In the genomic region with DNA sequence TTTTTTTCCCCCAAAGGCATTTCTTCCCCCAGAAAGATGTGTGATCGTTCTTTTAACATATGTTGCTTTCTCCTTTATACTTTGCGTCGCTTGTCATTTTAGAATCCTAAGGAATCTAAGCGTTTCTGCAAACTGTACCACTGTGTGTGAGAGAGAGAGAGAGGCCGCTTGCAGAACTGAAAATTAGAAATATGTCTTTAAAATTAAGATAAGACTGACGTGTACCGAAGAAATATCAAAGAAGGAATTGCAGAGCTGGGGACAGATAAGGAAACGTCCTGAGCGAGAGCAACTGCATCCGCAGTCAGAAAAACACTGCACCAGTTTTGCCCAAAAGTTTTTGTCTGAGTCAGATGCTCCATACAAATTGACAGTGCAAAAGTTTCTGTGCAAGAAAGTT, we compare ENCODE assay signal across 10 mouse cellular contexts. TPM values are rescaled to one million over a fixed set of nuclear protein-coding genes. Genes with fewer than 3 reads are reported as not detected.
DNase-seq lines count a peak whose midpoint lies in the region; ATAC-seq and TF ChIP-seq lines count a peak whose summit lies in the region.
"Had no signal": no experiment of that assay in that cellular context is flagged by ENCODE, and none has a peak within 500 bp of the region (broad histone marks: within the 10 kb centered on the region; RNA-seq: fewer than 3 reads in every experiment).

No protein-coding gene starts in this region.

- H3K4me3 ChIP-seq in heart, embryonic 16.5 days (ENCODE audit: low read length): no peak overlapping the region
- peak overlapping the region; percentile 99 for H3K4me3 ChIP-seq in E14TG2a.4 (replicated peaks; ENCODE audit: low read length)
- H3K4me3 ChIP-seq in cortical plate, adult 2 months (ENCODE audit: insufficient read depth, low read length): no peak overlapping the region
- peak overlapping the region; percentile 90 for H3K4me3 ChIP-seq in liver, embryonic 11.5 days (ENCODE audit: low read depth, low read length)

- no peak overlapping the region for H3K27ac ChIP-seq in heart, embryonic 16.5 days (ENCODE audit: low read length)
- peak overlapping the region; percentile 87; the same call in 1 of the 2 replicates for H3K27ac ChIP-seq in cortical plate, adult 2 months (ENCODE audit: insufficient read depth, low read length)
- peak overlapping the region; percentile 99 for H3K27ac ChIP-seq in liver, embryonic 11.5 days (ENCODE audit: low read depth, low read length)

- TF ChIP-seq CTCF in E14TG2a.4 (conservative IDR thresholded peaks at IDR 0.05; ENCODE audit: low read length): no peak
- TF ChIP-seq CTCF in cortical plate, adult 2 months (IDR thresholded peaks at IDR 0.05; ENCODE audit: extremely low read depth, insufficient read depth, low read length): no peak

- ATAC-seq in heart, embryonic 16.5 days (replicated peaks; ENCODE audit: extremely low read depth, insufficient read depth, low FRiP score): no peak
- no peak for ATAC-seq in liver, embryonic 11.5 days (replicated peaks; ENCODE audit: low FRiP score)
- no peak for ATAC-seq in cerebellum, adult (ENCODE audit: insufficient number of reproducible peaks, low FRiP score, low TSS enrichment)

- H3K9me3 ChIP-seq in heart, embryonic 16.5 days (replicated peaks; ENCODE audit: control insufficient read depth, low read length): no peaks in the 10 kb centered on the region
- H3K9me3 ChIP-seq in E14TG2a.4 (ENCODE audit: low read length): no peaks in the 10 kb centered on the region
- no peaks in the 10 kb centered on the region for H3K9me3 ChIP-seq in liver, embryonic 11.5 days (ENCODE audit: control insufficient read depth, low read length)

- 63% methylated on average over 10 of the region's 10 CpGs for WGBS in heart, embryonic 16.5 days
- 54% methylated on average over 10 of the region's 10 CpGs for WGBS in liver, embryonic 11.5 days

- no peak overlapping the region; the same call in 1 of the 2 replicates for H3K9ac ChIP-seq in heart, embryonic 16.5 days (ENCODE audit: low read length)
- H3K9ac ChIP-seq in liver, embryonic 11.5 days (ENCODE audit: low read depth, low read length): peak overlapping the region; percentile 96; the same call in 1 of the 2 replicates

- intact Hi-C loops in heart, postnatal 36 days (cut with DNase I): loop anchor here (2.0 kb wide), 1 partner anchor 143 kb away; a partner anchor contains a TSS

- DNase-seq in heart, postnatal 36 days: no peak
- DNase-seq in liver, embryonic 11.5 days (ENCODE audit: low spot score): no peak
- DNase-seq in adrenal gland, postnatal 36 days: no peak
- DNase-seq in gastrocnemius, postnatal 4 days (ENCODE audit: low spot score in 2 of 2): no peak
- DNase-seq: gastrocnemius, postnatal 14 days; spleen, adult 18-20 months had no signal

- H3K4me1 ChIP-seq in heart, embryonic 16.5 days (ENCODE audit: control insufficient read depth, insufficient read depth, low read length): peaks cover 20% of the 10 kb centered on the region
- H3K4me1 ChIP-seq in E14TG2a.4 (replicated peaks; ENCODE audit: low read depth, low read length): peaks cover 43% of the 10 kb centered on the region
- H3K4me1 ChIP-seq in cortical plate, adult 2 months (ENCODE audit: control insufficient read depth, insufficient read depth, low read length): peaks cover 2% of the 10 kb centered on the region
- H3K4me1 ChIP-seq in liver, embryonic 11.5 days (replicated peaks; ENCODE audit: control insufficient read depth, insufficient read depth, low read length): peaks cover 12% of the 10 kb centered on the region

- H3K4me2 ChIP-seq in heart, embryonic 16.5 days (ENCODE audit: low read depth, low read length): peak overlapping the region; percentile 86
- H3K4me2 ChIP-seq in liver, embryonic 11.5 days: peak overlapping the region; percentile 93

- H3K27me3 ChIP-seq in heart, embryonic 16.5 days (ENCODE audit: control insufficient read depth, insufficient read depth, low read length): no peaks in the 10 kb centered on the region
- H3K27me3 ChIP-seq in E14TG2a.4 (ENCODE audit: insufficient read depth, low read length): no peaks in the 10 kb centered on the region
- H3K27me3 ChIP-seq in liver, embryonic 11.5 days (replicated peaks; ENCODE audit: control insufficient read depth, insufficient read depth, low read length): no peaks in the 10 kb centered on the region

- TF ChIP-seq POLR2A in cortical plate, adult 2 months (IDR thresholded peaks at IDR 0.05; ENCODE audit: extremely low read depth, insufficient read depth, low read length): no peak

- no peaks in the 10 kb centered on the region for H3K36me3 ChIP-seq in heart, embryonic 16.5 days (ENCODE audit: control insufficient read depth, insufficient read depth)
- no peaks in the 10 kb centered on the region for H3K36me3 ChIP-seq in E14TG2a.4 (ENCODE audit: insufficient read depth, low read length)
- no peaks in the 10 kb centered on the region for H3K36me3 ChIP-seq in liver, embryonic 11.5 days (ENCODE audit: control insufficient read depth, insufficient read depth, low read length)

RNA-seq across cellular contexts. Expression of a gene that starts 1.3 kb away (rescaled TPM):
- polyA plus RNA-seq in heart, embryonic 16.5 days (2015; fragmentation: Nextera tagmentation; extraction: Ambion mirVana): 38.7 and 44.4 TPM in 2 replicates
- total RNA-seq in heart, postnatal 36 days (2021): 10 to 100 TPM; 21.0 to 24.5 TPM
- 48.1 and 48.2 TPM in 2 replicates for polyA plus RNA-seq in cortical plate, adult 2 months (2012; rRNA removed)
- 57.2 and 65.9 TPM in 2 replicates for polyA plus RNA-seq in liver, embryonic 11.5 days (2014; fragmentation: Nextera tagmentation; extraction: Ambion mirVana)
- 10 to 100 TPM; 45.7 to 51.8 TPM for total RNA-seq in adrenal gland, postnatal 36 days (2021)
- total RNA-seq in gastrocnemius, postnatal 4 days (2021): 10 to 100 TPM; 34.4 to 38.8 TPM

Comparison
In these comparisons a context has a peak if more than half of its experiments do, and no peak if none do; other contexts are left out.
1. H3K4me3 ChIP-seq: peak in E14TG2a.4 (single experiment) and liver, embryonic 11.5 days (single experiment); none in heart, embryonic 16.5 days (single experiment) and cortical plate, adult 2 months (single experiment).